Mouse (Mus musculus) thymus, postnatal 10 days (tissue): ENCODE data around the gene Arid1b.

Experiments
- DNase-seq, 2 experiments: peaks; one replicate each; pipeline ENCODE4 v3.0.0; 2021; ENCODE audit warnings: low spot score in 2 of 2

Arid1b gene

GRCm38 (mm10) chr17:5385694-5386093 lies 391.6 kb downstream of the Arid1b start:
- DNase-seq = no peak

GRCm38 (mm10) chr17:5386885-5387545 lies 392.9 kb downstream of the Arid1b start:
- no peak for DNase-seq

- no peak for DNase-seq
These were observed 394.2 kb downstream of the Arid1b start for GRCm38 (mm10) chr17:5388351-5388750.

GRCm38 (mm10) chr17:5390682-5391081 lies 396.6 kb downstream of the Arid1b start:
- no peak for DNase-seq

GRCm38 (mm10) chr17:5395454-5396205 lies 401.5 kb downstream of the Arid1b start:
- no peak for DNase-seq

- no peak for DNase-seq
These were observed 402.1 kb downstream of the Arid1b start for GRCm38 (mm10) chr17:5396213-5396612.
